Mouse (Mus musculus): ENCODE measurements around the gene Il12rb1. TPM values are rescaled to one million over a fixed set of nuclear protein-coding genes. Genes with fewer than 3 reads are reported as not detected.

Gene Il12rb1
- total RNA-seq, 2 experiments from 2014 or later, result 0.07 TPM; not detected in 1

DNA sequence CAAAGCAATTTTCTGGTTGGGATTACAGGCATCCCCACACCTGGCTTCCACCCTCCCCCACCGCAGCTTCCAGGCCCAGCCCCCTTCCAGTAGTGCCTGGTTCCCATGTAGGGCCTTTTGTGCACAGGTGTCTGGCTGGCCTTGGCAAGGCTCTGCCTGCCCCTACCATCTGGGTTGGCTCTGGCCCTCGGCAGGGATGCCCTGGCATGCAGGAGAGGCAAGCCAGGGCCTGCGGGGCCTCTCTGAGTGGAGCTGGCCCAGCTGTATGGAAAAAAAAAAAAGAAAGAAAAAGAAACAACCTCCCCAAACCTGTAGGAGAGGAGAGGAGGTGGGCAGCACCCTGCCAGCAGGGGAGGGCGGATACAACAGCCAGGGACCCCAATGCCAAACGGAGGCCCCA is 34.8 kb upstream of the Il12rb1 start:
- DNase-seq (ENCODE audit: low spot score), result no peak

DNA sequence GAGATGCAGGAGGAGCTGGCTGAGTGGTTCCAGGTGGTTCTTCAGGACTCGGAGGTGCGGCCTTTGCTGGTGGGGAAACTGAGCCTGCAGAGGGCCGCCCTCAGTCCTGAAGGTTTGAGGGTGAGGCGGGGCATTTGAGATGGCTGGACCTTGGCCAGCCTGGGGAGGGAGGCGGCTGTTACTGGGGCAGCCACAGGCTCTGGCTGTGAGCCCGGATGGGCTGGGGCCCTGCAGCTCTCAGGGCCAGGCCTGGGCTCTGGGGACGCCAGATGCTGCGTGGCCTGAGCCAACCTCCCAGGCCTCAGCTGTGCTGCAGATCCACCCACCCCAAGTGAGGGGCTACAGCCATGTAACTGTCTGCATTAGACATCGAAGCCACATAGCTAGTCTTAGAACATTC is 34.4 kb upstream of the Il12rb1 start:
- peak; percentile 90 for DNase-seq (ENCODE audit: low spot score)

DNA sequence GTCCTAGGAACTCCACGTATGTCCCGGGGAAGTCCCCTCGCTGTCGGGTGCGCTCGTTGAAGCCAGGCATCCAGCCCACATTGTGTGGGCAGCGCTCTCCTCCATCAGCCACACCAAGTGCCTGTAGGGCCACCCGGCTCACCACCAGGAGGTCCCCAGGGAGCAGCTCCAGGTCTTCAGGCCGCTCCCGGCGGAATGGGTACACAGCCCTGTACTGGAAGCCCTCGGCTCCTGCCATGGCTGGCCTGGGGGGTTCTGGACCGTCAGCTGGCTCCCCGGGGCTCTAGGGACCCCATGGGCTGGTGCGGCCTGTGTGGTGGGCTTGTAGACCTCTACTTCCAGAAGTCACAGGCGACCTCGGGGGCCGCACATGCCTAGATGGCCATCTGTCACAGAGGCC is 33.5 kb upstream of the Il12rb1 start:
- no peak for DNase-seq (ENCODE audit: low spot score)

DNA sequence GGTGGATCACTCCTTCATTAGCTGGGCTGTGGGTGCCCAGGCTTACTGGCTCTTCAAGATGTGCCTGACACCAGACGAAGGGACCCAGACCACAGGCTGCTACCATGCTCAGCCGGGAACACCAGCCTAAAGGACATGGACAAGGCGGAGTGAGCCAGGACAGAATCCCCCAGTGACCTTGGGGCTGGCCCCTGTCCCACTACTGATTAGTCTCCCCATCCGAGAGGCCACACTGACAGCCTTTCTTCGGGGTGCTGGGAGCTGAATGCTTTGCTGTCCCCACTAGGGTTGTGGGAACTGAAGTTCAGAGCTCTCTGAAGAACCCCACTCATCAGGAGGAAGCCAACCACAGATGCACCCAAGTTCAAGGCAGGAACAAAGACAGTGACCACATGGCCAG is 33.0 kb upstream of the Il12rb1 start:
- DNase-seq (ENCODE audit: low spot score), result peak; percentile 47

DNA sequence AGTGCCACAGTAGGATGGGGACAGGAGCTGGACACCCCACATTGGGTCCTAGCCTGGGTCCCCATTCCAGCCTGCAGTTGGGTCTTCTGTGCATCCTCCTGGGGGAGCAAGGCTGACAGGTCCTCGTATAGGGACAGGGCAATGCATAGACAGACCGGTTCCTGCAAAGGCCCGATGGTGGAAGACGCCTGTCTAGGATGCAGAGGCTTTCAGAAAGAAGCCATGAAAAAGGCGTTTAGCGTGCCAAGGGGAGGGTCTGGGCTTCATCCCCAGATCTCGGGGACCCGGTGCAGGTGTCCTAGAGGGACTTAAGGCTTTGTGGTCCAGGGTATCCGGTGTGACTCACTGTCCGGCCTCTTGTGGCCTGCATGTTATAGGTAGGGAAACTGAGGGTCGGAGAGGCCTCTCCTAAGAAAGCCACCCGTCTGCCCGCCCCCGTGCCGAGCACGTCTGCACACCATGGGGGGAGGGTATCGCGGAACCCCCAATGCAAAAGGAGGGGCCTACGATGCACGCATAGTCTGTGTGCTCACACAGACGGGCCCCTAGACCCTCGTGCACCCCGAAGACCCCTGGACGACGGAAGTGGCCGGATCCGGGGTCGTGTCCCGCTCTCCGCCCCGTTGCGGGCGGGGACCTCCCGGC is 32.3 kb upstream of the Il12rb1 start:
- DNase-seq (ENCODE audit: low spot score), result no peak

DNA sequence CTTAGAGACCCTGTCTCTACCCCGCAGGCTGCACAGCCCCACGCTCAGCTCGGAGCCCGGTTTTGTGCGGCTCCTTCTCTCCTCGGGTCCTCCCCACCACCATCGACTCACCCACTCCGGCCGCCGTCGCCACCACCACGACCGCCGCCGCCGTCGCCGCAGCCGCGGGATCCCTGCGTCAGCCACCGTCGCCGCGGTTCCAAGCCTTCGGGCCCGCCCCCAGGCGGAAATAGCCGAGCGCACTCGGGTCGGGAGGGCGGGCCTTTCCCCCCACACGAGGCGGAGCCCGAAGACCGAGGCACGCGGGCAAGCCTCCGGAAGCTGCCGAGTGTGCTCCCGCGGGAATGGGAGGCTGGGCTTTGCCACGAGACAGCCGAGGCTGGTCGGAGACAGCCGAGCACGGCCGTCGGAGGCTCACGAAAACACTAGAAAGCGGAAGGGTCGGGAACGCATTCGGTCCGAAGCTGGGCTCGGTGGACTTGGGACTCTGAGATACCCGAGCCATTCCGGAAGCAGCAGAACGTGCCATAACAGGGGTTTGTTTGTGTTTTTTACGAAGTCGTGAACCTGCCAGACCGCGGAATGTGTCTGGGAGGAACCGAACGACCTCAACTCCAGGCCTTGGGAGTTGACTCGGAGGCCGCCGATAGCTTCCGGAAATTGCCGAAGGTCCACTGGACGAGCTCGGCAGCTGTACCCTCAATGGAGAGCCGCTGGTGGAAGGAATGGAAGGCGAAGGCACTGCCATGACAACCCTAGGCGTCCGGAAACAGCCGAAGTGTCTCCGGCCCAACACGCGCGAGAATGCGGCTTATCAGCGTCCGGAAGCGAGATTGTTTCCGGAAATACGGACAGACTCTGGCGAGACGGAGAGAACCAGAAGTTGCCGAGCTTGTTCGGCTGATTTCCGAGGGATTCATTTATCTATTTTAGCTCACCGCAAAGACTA is 31.5 kb upstream of the Il12rb1 start, which contains the start of gene Pik3r2:
Gene Pik3r2, minus strand, starts transcription at position 218 of the 949 bp plus-strand sequence.
- peak; percentile 98 for DNase-seq (ENCODE audit: low spot score)

DNA sequence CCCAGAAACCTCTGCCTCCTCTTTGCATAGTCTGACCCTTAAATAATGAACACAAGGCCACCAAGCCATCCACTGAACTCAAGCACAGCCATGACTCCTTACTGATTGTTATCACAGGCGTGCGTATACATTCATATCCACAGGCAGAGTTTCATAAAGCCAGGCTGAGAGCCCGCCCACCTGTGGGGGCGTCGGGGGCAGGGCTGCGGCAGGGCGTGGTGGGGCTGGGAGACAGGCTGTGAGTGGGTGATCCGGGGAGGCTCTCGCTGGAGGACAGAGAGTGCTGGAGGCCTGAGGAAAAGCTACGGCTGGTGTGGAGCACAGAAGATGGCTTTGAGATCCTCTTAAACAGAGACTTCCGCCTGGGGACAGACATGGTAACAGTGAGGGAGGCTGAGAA is 28.2 kb upstream of the Il12rb1 start:
- no peak for DNase-seq (ENCODE audit: low spot score)

DNA sequence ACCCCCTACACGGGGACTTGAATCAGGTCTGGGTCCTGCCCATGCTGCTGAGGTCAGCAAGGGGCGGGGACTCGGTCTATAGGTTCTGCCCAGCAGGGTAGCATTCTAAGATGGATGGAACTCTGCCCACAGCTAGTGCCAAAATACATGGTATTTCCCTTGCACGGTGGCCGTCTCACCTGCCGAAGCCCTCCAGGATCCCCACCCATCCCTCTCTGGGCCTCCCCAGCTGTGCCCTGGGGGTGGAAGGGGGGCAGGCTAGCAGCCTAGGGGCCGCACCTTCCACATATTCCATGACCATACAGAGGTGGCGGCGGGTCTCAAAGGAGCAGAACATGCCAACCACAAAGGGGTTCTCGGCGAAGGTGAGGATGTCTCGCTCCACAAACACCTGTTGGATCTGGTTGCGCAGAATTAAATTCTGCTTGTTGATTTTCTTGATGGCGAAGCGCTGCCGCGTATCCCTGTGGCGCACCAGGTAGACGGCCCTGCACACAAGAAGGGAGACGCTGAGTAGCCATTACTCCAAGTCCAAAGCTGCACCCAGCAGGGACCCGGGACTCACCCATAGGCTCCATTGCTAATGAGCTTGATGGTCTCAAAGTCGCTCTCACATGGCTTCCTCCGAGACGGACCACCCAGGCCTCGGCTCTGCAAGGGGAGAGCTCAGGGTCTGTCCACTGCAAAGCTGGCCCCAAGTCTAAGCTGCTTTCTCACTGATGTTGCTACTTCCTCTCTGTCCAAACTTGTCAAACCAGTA is 21.8 kb upstream of the Il12rb1 start:
- DNase-seq (ENCODE audit: low spot score), result no peak

DNA sequence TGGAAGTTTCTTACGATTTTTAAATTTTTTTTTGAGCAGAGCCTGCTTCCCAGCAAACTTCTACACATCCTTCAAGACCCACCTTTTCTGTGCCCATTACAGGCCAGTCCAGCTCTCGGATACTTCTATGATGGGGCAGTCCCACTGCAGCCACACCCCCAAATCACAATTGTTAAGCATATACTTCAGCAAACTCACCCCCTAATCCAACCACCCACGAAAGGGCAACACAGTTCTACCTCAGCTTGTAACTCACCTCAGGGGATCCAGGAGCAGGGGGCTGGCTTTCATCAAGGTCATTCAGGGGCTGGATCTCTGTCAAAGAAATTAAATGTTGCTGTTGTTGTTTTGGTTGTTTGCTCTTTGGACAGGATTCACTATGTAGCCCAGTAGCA is 21.2 kb upstream of the Il12rb1 start:
- DNase-seq (ENCODE audit: low spot score), result no peak

DNA sequence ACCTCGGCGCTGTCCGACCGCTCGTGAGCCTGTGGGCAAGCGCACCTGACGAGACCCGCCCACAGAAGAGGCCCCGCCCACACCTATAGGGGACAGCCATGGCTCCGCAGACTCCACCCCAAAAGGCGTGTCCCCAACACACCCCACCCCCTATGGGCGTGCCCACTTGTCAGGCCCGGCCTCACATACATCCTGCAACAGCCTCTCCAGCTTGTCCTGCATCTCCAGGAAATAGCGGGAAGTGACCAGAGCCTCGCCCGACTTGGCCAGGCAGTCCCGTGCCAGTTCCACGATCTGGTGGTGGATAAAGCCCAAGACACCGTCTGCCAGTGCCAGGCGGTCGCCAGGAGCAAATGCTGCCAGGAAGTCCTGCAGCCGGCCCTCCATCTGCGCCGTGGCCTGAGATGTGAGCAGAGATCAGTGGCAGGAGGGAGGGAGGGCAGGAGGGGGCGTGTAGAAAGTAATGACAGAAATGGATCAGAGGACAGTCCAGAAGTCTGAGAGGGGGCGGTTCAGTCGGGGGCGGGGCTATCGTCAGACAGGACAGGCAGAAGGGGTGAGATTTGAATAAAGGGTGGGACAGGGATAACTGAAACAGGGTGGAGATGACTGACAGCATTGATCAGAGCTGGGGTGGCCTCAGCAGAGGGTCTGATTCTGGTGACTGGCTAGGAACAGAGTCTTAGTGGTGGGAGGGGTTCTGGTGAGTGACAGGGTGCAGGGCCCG is 20.1 kb upstream of the Il12rb1 start:
- DNase-seq (ENCODE audit: low spot score), result no peak

DNA sequence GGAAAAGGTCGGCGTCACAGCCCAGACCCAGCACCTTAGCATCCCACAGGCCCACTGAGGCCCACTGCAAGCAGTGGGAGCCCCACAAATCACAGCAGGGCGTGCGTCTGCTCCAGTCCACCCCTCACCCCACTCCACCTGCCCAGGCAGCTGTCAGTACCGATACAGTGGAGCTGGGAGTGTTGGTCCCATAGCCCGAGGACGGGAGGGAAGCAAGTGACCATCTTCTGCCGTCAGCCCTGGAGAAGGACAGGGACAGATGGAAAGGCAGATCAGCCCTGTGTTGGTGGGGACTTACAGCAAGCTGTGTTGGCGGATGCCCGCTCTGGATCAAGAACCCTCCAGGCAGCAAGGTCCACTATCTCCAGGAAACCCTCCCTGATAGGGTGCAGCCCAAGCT is 19.2 kb upstream of the Il12rb1 start:
- no peak for DNase-seq (ENCODE audit: low spot score)

DNA sequence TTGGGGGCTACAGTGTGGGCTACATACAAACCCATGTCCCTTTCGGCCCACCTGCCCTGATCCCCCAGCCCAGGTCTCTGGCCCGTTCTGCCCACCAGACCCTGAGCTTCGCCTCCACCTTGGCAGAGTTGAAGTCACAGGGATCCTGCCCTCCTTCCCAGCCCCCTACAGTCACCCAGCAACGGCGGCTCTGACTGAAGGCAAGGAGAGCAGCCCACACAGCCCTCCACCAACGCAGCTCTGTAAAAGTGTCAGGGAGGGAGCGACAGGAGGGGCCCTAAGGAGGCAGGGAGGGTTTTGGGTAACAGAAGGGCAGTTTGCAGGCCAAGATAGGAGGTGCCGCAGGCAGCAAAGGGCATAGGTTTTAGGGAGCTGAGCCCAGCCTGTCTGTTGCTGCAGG is 17.4 kb upstream of the Il12rb1 start:
- no peak for DNase-seq (ENCODE audit: low spot score)

DNA sequence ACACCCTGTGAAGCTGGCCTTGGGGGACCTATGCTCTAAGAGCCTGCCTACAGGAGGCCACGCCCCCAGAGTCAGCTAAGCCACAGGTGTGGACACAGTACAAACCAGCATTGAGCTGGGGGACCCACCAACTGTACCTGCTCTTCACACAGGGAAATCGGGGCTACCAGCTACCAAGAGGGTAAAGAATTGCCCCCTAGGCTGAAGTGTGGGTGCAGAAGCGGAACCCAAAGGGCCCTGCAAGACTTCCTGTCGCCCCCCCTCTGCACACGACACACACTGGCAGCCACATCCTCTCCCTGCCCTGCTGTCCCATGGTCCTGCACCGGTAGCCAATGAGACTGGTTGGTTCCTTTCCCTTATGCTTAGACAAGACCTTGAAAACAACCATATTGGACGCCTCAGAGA is 17.0 kb upstream of the Il12rb1 start:
- DNase-seq (ENCODE audit: low spot score), result no peak

DNA sequence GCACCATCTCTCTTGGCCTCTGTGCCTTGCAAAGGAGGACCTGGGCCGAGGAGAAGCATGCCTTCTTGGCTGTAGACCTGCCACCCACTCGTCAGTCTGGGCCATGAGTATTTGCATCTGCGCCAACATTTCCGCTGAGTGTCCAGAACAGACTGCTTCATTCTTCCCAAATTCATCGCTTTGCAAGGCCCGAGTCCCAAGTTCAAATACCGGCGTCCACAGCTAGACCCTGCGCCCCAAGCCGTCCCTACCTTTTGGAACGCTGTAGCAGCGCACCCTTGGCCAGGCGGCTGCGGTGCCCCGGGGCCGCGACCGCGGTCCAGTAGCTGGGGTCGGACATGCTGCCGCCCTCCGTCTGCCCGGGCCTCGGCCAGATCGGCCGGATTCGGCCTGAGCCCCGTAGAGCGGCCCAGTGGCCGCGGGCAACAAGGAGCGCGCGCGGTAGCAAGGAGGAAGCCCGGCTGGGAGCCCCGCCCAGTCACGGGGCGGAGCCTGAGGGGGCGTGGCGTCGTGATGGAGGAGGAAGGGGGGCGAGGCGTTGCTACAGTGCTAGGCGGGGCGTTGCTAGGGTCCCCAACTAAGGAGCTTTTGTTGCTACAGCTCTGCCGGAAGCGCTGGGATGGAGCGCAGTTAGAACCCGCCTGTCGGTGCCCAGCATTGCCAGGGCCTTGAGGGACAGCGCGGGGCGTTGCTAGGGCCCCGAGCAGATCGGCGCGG is 16.1 kb upstream of the Il12rb1 start:
- DNase-seq (ENCODE audit: low spot score), result peak; percentile 96

DNA sequence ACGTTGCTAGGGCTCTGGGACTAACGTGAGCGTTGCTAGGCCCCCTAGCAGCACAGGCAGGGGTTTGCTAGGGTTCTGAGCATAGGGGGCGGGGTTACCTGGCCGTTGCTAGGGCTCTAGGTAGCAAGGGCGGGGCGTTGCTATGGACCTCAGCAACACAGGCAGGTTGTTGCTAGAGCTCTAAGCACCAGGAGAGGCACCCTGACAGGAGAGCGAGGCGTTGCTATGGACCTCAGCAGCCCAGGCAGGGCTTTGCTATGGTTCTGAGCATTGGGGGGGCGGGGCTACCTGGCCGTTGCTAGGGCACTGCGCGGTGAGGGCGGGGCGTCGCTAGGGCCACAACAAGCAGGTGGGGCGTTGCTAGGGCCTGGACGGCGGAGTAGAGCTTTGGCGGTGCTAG is 15.5 kb upstream of the Il12rb1 start:
- DNase-seq (ENCODE audit: low spot score), result no peak

DNA sequence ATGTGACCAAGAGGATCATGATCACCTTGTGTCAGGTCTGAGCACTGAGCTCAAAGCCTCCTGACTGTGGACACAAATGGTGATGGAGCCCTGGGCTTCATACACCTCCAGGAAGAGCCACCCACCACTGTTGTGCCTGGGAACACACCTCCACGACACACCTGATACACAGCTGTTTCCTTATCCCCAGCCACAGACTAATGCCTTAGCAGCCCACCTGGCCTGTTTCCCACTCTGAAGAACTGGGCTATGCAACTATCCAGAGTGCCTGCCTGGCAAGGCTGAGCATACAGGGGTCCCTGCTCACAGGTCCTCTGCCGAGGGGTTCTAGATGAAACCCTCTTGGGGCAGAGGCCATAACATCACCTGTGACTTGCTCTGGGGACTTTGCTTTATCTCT is 14.0 kb upstream of the Il12rb1 start:
- DNase-seq (ENCODE audit: low spot score), result no peak

DNA sequence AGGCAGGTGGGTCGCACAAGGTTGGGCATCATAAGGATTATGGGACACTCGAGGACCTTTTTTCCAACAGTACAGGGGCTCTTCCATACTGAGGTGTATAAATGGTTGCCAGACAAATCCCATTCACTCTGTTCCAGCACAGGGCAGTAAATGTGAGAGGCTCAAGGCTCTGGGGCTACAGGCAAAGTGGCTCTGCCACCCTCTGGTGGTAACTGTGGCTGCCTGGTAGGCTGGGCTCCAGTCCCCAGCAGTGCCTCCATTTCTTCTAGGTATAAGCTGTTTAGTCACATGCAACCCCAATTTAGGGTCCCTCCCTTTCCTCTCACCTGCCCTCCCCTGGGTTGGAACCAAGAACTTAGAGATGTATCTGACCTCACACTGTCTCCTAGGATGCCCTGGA is 12.9 kb upstream of the Il12rb1 start:
- DNase-seq (ENCODE audit: low spot score), result no peak

DNA sequence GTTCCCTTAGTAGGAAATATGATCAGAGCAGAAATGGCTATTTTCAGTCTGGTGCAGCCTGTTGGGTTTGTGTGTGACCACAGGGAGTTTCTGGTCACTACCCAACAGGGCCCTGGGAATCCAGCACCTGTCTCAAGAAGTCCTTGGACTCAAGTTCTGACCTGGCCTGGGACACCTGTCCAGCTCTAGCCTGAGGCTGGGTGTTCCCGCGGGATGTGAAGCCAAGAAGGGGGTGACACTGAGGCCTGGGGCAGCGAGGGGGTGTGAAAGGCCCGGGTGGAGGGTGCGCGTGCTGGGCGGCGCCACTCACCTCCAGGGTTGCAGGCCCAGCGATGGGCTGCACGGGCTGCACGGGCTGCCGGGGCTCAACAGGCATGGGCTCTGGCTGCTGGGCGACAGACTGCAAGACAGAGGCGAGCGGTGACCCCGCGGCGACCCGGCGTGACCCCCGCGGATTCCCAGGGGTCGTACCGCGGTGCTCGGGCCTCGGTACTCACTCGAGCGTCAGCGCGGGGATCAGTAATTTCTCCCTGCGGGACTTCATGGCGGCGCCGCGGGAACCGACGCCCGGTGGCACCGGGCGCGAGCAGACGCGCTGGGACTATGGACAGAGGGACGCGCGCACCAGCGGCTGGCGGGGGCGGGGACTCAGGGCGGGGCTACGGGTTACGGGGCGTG is 11.7 kb upstream of the Il12rb1 start:
- no peak for DNase-seq (ENCODE audit: low spot score)

DNA sequence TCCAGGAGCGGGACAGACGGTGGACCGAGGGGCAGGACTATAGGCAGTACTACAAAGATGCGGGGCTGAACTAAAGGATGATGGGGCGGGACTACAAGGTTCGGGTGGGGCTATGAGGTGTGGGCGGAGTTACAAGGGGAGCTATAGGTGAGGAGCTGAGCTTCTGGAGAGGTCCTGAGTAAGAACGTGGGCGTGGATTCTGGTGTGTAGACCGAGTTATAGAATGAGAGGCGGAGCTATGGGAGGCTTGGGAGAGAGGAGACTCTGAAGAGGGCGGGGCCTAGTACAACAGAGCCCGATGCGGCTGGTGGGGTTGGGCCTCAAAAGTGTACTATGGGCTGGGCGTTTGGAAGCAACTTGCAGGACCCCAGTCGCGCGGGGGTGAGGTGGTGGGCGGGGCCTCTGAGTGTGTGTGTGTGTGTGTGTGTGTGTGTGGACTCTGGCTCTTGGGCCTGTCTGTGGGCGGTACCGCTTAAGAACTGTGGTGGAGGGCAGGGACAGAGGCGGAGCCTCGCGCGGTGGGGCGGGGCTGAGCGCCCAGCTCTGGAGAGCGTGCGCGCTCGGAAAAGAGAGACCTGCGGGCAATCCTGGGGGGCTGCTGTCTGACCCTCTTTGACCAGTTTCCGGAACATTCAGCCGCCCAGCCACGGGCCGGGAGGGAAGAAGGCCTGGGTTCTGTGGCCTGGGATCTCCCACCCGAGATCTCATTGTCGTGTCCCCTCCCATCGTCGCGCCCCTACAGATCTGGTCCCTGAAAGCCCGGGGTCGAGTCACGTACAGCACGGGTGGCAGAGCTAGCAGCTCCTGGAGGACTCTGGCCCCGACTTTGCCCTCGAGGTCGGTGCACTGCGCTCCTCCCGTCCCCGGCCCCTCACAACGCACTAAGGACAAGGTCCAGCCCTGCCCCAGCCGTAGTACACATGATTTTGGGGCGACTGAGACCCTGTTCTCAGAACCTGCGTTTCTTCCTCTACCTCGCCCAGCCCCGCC is 10.9 kb upstream of the Il12rb1 start:
- peak; percentile 88 for DNase-seq (ENCODE audit: low spot score)
